Mouse (Mus musculus): Measurements from ENCODE around the gene Pth1r. TPM values are rescaled to one million over a fixed set of nuclear protein-coding genes. Genes with fewer than 3 reads are reported as not detected.
A peak's percentile ranks its signal among the peaks of the same experiment; 100 is the strongest.
"Not testable (repeated sequence)": the region's sequence is repeated elsewhere in the genome, so short reads cannot be mapped to it uniquely, and the experiment has no call there.

Pth1r gene
- polyA plus RNA-seq, 1 experiment from 2014 or later = 46.3 TPM

- no peaks in the 10 kb centered on the region for H3K27me3 ChIP-seq (replicated peaks; ENCODE audit: low read depth, poor library complexity, severe bottlenecking)
- DNase-seq (ENCODE audit: low spot score) = no peak
- H3K9me3 ChIP-seq = no peaks in the 10 kb centered on the region
- 0 out of 2 replicates have a peak overlapping the region, but pooled peaks have one; percentile 10 for H3K27ac ChIP-seq (replicated peaks)
- peaks cover 52% of the 10 kb centered on the region for H3K4me1 ChIP-seq
- peaks cover 2% of the 10 kb centered on the region; the same call in 1 of the 2 replicates for H3K36me3 ChIP-seq (replicated peaks)
- H3K4me3 ChIP-seq = no peak overlapping the region
- WGBS = 84% methylated on average over 5 of the region's 5 CpGs
Observed at GRCm38 (mm10) chr9:110685591-110685990, 61.4 kb downstream of the Pth1r start.

GRCm38 (mm10) chr9:110685187-110685586, 61.8 kb downstream of the Pth1r start:
- no peaks in the 10 kb centered on the region for H3K27me3 ChIP-seq (replicated peaks; ENCODE audit: low read depth, poor library complexity, severe bottlenecking)
- no peak overlapping the region for H3K4me3 ChIP-seq
- H3K36me3 ChIP-seq (replicated peaks) = peaks cover 4% of the 10 kb centered on the region; the same call in 1 of the 2 replicates
- WGBS = 87% methylated on average over 8 of the region's 8 CpGs
- 0 out of 2 replicates have a peak overlapping the region, but pooled peaks have one; percentile 10 for H3K27ac ChIP-seq (replicated peaks)
- H3K9me3 ChIP-seq = no peaks in the 10 kb centered on the region
- H3K4me1 ChIP-seq = peaks cover 52% of the 10 kb centered on the region
- no peak for DNase-seq (ENCODE audit: low spot score)

DNA sequence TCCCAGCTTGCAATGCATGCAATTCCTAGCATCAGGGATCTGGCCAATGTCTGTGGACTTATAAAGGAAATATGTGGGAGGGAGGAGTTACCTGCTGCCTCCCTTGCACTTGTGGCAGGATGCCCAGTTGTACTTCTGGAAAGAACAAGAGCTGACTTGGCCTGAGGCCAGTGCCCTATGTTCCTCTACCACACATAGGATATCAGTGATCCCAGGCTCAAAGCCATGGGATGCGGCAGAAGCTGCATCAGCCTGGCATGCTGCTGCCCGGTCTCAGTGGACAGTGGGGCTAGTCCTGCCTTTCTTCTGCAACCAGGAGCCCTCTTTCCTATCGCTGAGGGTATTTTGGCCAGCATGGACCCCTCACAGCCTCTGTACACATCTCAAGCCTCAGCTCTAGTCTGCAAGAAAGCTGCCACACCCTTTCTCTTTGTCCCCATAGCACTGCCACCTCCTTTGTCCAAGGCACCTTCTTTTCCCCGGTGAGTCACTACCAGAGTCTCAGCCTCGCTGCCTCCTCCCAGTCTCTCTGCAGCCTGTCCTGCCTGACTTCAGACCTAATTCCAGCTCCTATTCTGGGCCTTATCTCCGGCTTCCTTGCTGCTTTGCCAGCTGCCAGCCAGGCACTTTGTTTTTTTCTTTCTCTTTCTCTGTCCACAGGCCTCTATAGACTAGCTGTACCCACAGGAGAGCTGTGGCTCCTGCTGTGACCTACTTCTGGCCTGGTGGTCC, 62.7 kb downstream of the Pth1r start:
- no peaks in the 10 kb centered on the region for H3K27me3 ChIP-seq (replicated peaks; ENCODE audit: low read depth, poor library complexity, severe bottlenecking)
- no peak overlapping the region for H3K27ac ChIP-seq (replicated peaks)
- H3K4me3 ChIP-seq = no peak overlapping the region
- 85% methylated on average over 6 of the region's 6 CpGs for WGBS
- peaks cover 52% of the 10 kb centered on the region for H3K4me1 ChIP-seq
- H3K9me3 ChIP-seq = no peaks in the 10 kb centered on the region
- peaks cover 13% of the 10 kb centered on the region for H3K36me3 ChIP-seq (replicated peaks)
- no peak for DNase-seq (ENCODE audit: low spot score)

GRCm38 (mm10) chr9:110683574-110684099, 63.3 kb downstream of the Pth1r start:
- 68% methylated on average over 4 of the region's 4 CpGs for WGBS
- no peak overlapping the region for H3K4me3 ChIP-seq
- no peak for DNase-seq (ENCODE audit: low spot score)
- peaks cover 13% of the 10 kb centered on the region for H3K36me3 ChIP-seq (replicated peaks)
- no peak overlapping the region for H3K27ac ChIP-seq (replicated peaks)
- no peaks in the 10 kb centered on the region for H3K9me3 ChIP-seq
- peaks cover 52% of the 10 kb centered on the region for H3K4me1 ChIP-seq
- no peaks in the 10 kb centered on the region for H3K27me3 ChIP-seq (replicated peaks; ENCODE audit: low read depth, poor library complexity, severe bottlenecking)

- Histone ChIP-seq H3K4me1 (peaks cover 57% of the 10 kb centered on the region), H3K36me3 (replicated peaks) (peaks cover 13% of the 10 kb centered on the region)
- not testable (repeated sequence) for H3K9me3 ChIP-seq; H3K4me3 ChIP-seq; H3K27me3 ChIP-seq (replicated peaks; ENCODE audit: low read depth, poor library complexity, severe bottlenecking); DNase-seq (ENCODE audit: low spot score); H3K27ac ChIP-seq (replicated peaks)
- 85% methylated on average over 3 of the region's 3 CpGs for whole genome bisulfite sequencing
Observed at GRCm38 (mm10) chr9:110682697-110683096, 64.2 kb downstream of the Pth1r start.

GRCm38 (mm10) chr9:110682255-110682654, 64.7 kb downstream of the Pth1r start:
- H3K4me3 ChIP-seq = no peak overlapping the region
- 59% methylated on average over 5 of the region's 5 CpGs for WGBS
- H3K36me3 ChIP-seq (replicated peaks) = peaks cover 13% of the 10 kb centered on the region
- no peak for DNase-seq (ENCODE audit: low spot score)
- no peaks in the 10 kb centered on the region for H3K9me3 ChIP-seq
- H3K27ac ChIP-seq (replicated peaks) = no peak overlapping the region
- H3K4me1 ChIP-seq = peaks cover 61% of the 10 kb centered on the region
- H3K27me3 ChIP-seq (replicated peaks; ENCODE audit: low read depth, poor library complexity, severe bottlenecking) = no peaks in the 10 kb centered on the region

- peaks cover 59% of the 10 kb centered on the region for H3K4me1 ChIP-seq
- DNase-seq (ENCODE audit: low spot score) = no peak
- WGBS = 81% methylated on average over 9 of the region's 9 CpGs
Observed at GRCm38 (mm10) chr9:110681817-110682216, 65.1 kb downstream of the Pth1r start.

DNA sequence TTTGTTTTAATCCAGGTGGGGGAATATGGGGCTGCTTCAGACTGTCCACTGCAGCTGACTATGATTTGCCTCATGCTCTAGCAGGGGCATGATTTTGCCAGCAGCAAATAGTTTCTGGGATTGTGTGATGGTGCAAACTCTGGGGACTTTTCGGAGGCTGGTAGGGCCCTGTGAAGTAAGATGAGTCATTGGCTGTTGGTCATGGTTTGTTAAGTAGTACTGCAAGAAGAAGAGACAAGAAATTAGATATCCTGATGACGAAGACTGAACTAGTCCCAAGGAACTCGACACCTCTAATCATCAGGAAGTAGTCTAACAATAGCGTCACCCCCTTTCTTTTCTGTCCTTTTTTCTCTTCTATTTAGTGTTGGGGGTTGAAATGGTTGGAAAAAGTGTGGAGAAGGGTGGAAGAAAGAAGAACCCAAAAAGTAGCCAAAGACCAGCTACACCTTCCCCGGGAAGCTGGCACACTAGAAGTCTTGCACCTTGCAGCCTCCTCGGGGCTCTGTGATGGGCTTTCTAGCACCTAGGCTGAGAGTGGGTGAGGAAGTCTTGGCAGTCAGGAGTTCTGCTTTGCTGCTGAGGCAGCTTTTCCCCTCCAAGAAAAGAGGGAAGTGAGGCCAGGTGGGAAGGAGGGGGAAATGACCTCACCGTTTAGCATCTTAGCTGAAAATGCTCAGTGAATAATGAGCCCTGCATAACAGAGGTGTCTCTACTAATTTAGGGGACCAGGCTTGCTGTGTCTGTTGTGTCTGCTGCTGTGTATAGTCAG, 66.0 kb downstream of the Pth1r start:
- no peak for DNase-seq (ENCODE audit: low spot score)
- Histone ChIP-seq H3K27me3 (replicated peaks; ENCODE audit: low read depth, poor library complexity, severe bottlenecking) (no peaks in the 10 kb centered on the region), H3K9me3 (no peaks in the 10 kb centered on the region), H3K4me1 (peaks cover 57% of the 10 kb centered on the region), H3K4me3 (no peak overlapping the region), H3K27ac (replicated peaks) (no peak overlapping the region), H3K36me3 (replicated peaks) (peaks cover 13% of the 10 kb centered on the region)
- 79% methylated on average over 7 of the region's 7 CpGs for WGBS

More at GRCm38 (mm10) chr9:110681817-110682216, 65.1 kb downstream of the Pth1r start:
- H3K4me3 ChIP-seq = no peak overlapping the region
- no peaks in the 10 kb centered on the region for H3K27me3 ChIP-seq (replicated peaks; ENCODE audit: low read depth, poor library complexity, severe bottlenecking)
- no peaks in the 10 kb centered on the region for H3K9me3 ChIP-seq
- H3K36me3 ChIP-seq (replicated peaks) = peaks cover 13% of the 10 kb centered on the region
- no peak overlapping the region for H3K27ac ChIP-seq (replicated peaks)

GRCm38 (mm10) chr9:110678886-110679285, 68.1 kb downstream of the Pth1r start:
- 69% methylated on average over 5 of the region's 5 CpGs for WGBS
- Histone ChIP-seq H3K9me3 (no peaks in the 10 kb centered on the region), H3K27ac (replicated peaks) (no peak overlapping the region), H3K27me3 (replicated peaks; ENCODE audit: low read depth, poor library complexity, severe bottlenecking) (no peaks in the 10 kb centered on the region), H3K4me3 (no peak overlapping the region), H3K4me1 (peaks cover 38% of the 10 kb centered on the region), H3K36me3 (replicated peaks) (peaks cover 11% of the 10 kb centered on the region)
- DNase-seq (ENCODE audit: low spot score) = no peak

GRCm38 (mm10) chr9:110676492-110676911, 70.4 kb downstream of the Pth1r start:
- Histone ChIP-seq H3K4me3 (no peak overlapping the region), H3K27ac (replicated peaks) (no peak overlapping the region), H3K9me3 (no peaks in the 10 kb centered on the region), H3K4me1 (peaks cover 36% of the 10 kb centered on the region), H3K27me3 (replicated peaks; ENCODE audit: low read depth, poor library complexity, severe bottlenecking) (no peaks in the 10 kb centered on the region), H3K36me3 (replicated peaks) (peaks cover 11% of the 10 kb centered on the region)
- 87% methylated on average over 8 of the region's 8 CpGs for WGBS
- no peak for DNase-seq (ENCODE audit: low spot score)

GRCm38 (mm10) chr9:110673107-110673752, 73.7 kb downstream of the Pth1r start:
- Histone ChIP-seq H3K27me3 (replicated peaks; ENCODE audit: low read depth, poor library complexity, severe bottlenecking) (no peaks in the 10 kb centered on the region), H3K27ac (replicated peaks) (no peak overlapping the region), H3K9me3 (no peaks in the 10 kb centered on the region), H3K4me3 (no peak overlapping the region), H3K36me3 (replicated peaks) (no peaks in the 10 kb centered on the region), H3K4me1 (peaks cover 30% of the 10 kb centered on the region)
- DNase-seq (ENCODE audit: low spot score) = no peak
- 56% methylated on average over 10 of the region's 10 CpGs for WGBS

GRCm38 (mm10) chr9:110672462-110673106, 74.4 kb downstream of the Pth1r start:
- H3K27ac ChIP-seq (replicated peaks) = no peak overlapping the region

More at GRCm38 (mm10) chr9:110672462-110673106, 74.4 kb downstream of the Pth1r start:
- no peaks in the 10 kb centered on the region; the same call in 1 of the 2 replicates for H3K36me3 ChIP-seq (replicated peaks)
- peak; percentile 41 for DNase-seq (ENCODE audit: low spot score)
- no peaks in the 10 kb centered on the region for H3K9me3 ChIP-seq
- peaks cover 24% of the 10 kb centered on the region for H3K4me1 ChIP-seq
- WGBS = 63% methylated on average over 7 of the region's 7 CpGs
- H3K4me3 ChIP-seq = no peak overlapping the region
- H3K27me3 ChIP-seq (replicated peaks; ENCODE audit: low read depth, poor library complexity, severe bottlenecking) = no peaks in the 10 kb centered on the region

Measured in embryonic facial prominence, embryonic 10.5 days (tissue).